Mouse (Mus musculus) embryo, embryonic 11 days (tissue): ENCODE results near the gene Tmub1.

Source experiments
- DNase-seq: peaks from one replicate; pipeline ENCODE4 v3.0.0-alpha.2; 2015

Tmub1 gene

DNA sequence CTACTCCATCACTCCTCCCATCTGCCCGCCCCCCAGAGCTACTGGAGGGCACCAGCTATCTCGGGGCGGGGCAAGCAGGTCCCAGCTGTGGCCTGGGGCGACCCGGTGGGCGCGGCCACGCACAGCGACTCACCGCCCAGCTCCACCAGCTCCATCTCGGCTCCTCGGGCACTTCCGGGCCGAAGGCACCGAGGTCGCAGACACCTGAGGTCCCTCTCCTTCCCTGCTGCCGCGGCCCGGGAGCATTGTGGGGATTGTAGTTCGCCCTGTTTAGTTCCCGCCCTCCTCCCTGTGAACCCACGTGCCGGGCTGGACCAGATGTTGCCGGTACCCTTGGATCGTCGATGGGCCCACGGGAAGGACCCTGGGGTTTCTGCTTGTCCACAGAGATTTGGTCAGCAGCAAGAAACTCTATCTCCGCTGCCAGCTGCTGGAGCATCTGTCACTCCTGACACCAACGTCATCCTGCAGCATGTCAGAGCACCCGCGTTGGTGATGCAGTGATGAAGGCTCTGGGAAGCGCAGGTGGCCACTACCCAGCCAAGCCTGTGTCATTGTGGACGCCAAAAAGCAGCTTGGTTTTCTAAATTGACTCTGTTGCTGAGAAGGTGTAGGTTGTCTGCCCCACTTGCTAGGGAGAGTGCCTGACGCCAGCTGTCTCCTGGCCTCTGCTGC lies at the start of gene Tmub1:
Tmub1 (minus strand) TSS at position 231 of the 675 bp plus-strand sequence.
- DNase-seq, result peak; percentile 87

DNA sequence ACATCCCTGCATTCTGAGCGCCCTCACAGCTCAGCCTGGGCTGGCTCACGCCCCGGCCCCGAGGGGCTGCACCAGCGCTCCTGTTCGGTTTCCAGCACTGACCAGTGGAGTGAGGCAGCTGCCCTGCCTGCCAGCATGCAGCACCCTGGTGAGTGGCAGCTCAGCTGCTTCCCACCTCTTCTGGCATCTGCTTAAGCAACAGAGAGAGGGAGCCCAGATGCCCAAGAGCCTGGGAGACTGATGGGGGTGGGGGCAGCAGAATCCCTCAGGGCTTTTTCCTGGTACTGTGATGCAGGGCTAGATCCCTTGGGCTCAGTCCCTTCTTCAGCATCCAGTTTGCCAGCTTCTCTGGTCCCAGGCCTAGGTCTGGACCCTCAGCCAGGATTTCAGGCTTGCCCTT lies 49.1 kb upstream of the Tmub1 start:
- DNase-seq, result no peak

DNA sequence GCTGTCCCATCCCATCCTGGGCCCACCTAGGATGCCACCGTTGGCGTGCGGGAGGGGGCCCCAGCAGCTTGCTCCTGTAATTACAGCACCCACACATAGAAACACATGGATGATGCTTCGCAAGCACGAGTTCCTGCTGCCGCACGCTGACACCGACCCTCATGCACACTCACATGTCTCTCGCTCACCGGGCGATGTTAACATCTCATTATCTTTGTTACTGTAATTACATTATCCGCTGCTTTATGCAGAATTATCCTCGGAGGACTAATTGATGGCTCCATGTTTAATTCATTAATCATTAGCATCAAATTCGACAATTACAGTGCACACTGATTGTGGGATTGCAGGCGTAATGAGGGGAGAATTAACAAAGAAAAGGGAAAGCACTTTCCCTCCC lies 47.4 kb upstream of the Tmub1 start:
- DNase-seq, result no peak

DNA sequence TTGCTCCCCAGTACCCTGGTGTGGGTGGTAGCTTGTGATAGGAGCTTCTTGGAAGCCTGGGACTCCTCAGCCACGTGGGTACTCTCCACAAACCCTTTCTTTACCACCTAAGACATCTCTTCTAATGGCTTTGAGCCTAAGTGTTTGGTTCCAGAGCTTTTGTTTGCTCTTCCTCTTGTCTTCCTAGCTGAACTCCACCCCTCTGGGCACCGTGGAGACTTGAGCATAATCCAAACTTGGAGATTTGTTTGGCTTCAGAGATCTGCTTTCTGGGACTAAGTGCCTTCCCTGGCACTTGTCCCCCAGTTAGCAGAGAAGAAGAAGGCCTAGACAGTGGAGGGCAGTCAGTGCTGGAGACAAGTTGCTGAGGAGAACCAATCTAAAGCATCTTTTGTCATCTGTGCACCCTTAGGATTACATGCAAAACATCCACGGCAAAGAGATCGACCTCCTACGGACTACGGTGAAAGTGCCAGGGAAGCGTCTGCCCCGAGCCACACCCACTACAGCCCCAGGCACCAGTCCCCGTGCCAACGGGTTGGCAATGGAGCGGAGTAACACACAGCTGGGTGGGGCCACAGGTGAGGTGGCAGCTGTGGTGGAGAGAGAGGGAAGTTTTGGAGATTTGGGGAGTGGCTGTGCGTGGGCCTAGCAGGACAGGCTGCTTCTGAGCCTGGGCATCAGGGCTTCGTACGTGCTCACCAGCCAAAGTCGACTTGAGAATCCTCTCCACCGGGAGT lies 45.1 kb upstream of the Tmub1 start:
- DNase-seq, result no peak

DNA sequence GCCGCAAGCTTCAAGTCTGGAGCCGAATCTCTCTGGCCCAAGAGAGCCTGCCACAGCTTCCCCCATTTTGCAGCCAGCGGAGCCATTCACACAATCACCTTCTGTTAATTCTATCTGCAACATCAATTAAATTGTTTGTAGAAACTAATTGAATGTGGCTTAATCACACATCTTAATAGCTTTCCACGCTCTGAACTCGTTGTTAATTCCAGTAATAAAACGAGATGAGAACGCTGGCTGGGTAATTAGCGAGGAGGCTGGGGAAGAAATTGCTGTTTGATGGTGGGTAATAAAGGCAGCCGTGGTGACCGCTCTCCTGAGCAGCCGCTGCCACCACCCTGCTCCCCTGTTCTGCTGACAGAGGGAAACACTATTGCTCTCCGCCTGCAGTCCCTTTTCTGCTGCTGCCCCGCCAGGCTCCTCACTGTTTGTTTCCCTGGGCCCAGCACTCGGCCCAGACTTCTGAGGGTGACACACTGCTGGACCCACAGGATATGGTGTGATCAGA lies 42.8 kb upstream of the Tmub1 start:
- no peak for DNase-seq

DNA sequence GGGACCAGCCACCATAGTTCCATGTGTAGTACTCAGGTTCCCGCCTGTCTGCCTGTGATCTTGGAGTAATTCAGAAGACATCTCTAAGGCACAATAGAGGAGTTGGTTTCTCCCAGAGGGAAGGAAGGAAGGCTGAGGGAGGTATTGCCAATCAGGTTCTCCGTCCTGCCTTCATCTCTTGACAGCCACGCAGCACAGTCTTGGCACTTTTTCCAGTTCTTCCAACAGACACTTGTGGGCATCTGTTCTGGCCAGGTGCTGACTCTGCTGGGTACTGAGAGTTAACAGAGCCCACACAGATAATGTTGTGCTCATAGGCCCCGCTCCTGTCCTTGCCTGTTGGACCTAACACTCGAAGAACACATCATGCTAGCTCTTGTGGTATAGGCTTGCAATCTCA lies 39.1 kb upstream of the Tmub1 start:
- DNase-seq, result no peak

DNA sequence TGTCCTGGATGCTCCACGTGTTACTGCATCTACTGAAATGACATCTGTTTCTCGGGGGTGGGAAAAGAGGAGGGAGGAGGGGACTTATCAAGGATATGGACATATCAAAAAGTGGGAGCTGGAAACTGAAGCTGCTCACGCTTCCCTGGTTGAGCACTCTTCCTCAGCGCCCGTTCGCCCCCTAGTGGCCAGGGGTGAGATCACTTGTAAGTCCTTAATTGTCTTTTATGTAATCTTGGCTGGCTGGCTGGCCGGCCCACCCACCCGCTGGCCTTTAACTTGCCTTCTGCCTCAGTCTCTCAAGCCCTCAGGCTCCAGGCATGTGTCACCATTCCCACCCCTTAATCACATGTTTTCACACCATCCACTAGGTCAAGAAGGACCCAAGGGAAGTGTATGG lies 38.4 kb upstream of the Tmub1 start:
- DNase-seq, result peak; percentile 90

DNA sequence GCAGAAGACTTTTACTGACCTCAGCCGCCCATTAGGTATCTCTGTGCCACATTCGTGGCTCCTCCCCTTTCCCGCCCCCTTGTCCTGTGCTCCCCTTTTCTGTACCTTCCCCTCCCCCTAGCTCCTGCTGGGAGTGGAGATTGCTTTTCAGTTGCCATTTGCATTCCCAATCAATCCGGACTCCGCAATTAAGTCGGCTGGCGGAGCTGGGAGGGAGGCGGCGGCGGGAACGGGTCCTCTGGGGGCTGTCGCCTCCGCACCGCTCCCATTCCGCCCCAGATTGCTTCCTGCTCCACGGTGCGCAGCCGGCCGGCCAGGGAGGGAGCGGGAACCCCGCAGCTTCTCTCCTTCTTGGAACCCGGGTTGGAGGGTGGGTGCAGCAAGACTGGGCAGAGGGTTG lies 37.3 kb upstream of the Tmub1 start:
- peak; percentile 50 for DNase-seq

DNA sequence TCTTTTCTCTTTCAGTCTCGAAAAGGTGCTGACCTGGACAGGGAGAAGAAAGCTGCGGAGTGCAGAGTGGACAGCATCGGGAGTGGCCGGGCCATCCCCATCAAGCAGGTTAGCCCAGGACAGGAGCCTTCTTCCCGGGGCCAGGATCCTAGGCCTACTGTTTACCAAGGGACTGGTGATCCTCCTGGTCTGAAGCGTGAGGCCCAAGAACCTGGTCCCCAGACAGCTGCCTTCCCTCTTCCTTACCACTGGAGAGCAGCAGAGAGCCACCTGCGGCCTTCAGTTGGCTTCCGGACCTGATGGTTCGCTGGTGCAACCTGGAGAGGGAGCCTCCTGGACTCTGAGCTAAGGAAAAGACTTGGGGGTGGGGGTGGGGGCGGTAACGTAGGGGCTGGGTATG lies 35.7 kb upstream of the Tmub1 start:
- DNase-seq, result peak; percentile 84

DNA sequence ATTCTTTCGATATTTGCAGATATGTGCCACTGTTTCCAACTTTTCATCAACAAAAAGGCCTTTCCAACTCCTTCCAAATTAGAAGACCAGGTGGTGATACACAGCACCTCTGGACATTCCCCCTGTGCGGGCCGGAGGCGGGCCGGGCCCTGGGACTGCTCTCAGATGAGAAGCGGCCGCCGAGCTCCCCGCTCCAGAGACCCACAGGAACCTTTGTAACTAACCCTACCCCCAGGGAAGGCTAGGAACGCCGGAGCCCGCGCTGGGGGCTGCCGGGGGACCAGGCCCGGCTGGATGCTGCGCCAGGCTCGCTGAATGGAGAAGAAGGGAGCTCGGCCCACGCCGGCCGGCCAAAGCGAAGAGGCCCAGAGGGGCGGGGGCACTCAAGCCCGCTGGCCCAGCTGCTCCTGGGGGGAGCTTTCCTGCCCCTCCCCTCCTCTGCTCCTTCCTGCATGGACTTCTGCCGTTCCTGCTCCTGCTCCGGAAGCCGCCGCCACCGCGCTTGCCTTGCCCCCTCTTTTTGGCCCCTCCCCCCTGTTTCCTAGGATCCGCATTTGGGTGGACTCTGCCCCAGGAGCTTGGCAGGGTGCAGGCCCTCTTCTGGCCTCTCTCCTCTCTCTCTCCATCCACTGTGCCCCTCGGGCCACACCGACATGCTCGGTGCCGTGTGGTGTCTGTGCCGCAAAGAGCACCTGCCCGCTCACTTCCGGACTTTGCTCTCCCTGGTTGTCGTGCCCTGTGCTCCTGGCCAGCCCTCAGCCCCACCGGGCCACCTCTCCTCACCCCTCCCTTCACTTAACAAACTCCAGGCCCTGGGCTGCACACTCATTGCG lies 34.8 kb upstream of the Tmub1 start:
- peak; percentile 46 for DNase-seq

DNA sequence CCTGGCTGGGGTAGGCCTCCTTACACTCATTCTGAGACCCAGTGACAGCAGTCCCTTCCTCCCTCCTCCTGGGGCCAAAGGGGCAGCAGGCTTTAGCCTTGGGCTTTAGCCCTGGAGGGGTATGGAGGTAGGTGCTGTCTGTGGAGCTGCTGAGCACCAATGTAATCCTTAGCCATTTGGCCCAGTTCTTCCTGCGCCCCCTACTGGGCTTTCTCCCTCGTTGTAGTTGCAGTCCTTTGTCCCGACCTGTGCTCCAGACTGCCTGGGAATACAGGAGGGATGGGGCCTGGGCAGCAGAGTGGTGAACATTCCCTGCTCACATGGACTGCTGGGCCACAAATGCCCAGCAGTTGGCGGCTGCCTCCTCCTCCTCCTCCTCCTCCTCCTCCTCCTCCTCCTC lies 34.0 kb upstream of the Tmub1 start:
- peak; percentile 86 for DNase-seq

DNA sequence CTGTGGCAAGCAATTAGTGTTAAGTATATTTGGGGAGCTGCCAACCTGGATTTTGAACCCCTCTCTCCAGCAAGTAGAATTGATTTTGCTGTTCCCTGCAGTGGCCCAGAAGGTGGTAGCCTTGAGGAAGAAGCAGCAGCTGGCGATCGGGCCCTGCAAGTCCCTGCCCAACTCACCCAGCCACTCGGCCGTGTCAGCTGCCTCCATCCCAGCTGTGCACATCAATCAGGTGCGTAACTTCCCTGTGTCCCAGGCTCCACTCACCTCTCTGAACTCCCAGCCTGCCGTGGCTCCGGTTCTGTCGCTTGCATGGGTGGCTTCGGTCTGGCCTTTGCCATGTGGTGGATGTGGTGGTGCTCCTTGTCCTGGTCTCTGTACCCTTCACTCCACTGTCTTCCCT lies 30.3 kb upstream of the Tmub1 start:
- DNase-seq, result no peak

DNA sequence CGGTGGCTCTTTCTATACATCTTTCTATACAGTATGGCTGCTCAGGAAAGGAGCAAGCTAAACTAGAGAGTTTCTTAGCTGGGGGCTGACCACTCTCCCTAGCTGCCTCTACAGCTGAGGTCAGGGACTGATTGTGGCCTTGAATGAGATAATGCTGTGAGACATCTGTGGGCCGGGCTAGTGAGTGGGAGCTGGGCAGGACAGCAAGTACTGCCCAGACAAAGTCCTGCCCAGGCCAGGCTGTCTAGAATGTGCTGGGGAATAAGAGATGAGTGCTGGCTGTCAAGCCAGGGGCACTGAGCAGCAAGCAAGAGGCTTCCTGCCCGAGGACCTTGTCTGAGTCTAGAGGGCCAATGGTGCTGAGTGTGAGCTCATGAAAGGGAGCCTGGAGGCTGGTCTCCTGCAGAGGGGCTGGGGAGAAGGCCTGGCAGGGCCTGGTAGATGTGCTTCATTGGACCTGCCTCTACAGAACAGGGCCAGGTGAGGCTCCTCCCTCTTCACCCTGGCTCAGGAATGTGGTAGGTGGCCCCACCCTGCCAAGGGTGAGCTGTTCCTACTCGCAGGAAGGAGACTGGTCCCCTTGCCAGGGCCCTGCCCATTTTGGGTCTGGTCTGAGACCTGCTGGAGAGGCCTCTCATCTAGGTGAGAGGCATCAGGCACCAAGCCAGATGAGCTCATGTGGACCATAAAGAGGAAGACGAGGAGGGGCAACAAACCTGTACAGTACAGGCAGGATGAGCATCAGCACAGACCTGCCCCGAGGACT lies 28.0 kb upstream of the Tmub1 start:
- DNase-seq, result no peak

DNA sequence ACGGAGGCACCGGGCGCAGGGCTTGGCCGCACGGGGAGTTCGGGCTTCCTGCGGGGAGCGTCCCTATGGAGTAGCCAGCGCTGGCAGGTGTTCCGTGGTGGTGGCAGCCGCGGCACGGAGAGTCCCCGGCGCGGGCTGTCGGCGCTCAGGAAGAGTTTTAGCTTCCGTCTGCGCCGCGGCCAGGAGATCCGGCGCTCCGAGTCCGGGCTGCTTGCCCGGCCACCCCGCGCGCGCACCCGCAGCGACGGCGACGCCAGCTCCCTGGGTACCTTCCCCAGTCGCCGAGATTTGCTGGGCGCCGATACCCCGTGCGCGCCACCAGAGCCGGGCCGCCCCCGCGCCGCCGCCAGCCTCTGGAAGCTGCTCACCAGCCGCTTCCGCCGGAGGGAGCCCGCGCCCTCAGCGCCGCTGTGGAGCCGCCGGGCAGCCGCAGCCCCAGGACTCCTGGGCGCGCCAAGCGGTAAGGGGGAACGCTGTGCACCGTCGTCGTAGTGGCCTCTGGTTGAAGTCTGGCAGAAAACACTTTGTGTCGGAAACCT lies 27.1 kb upstream of the Tmub1 start:
- peak; percentile 75 for DNase-seq

DNA sequence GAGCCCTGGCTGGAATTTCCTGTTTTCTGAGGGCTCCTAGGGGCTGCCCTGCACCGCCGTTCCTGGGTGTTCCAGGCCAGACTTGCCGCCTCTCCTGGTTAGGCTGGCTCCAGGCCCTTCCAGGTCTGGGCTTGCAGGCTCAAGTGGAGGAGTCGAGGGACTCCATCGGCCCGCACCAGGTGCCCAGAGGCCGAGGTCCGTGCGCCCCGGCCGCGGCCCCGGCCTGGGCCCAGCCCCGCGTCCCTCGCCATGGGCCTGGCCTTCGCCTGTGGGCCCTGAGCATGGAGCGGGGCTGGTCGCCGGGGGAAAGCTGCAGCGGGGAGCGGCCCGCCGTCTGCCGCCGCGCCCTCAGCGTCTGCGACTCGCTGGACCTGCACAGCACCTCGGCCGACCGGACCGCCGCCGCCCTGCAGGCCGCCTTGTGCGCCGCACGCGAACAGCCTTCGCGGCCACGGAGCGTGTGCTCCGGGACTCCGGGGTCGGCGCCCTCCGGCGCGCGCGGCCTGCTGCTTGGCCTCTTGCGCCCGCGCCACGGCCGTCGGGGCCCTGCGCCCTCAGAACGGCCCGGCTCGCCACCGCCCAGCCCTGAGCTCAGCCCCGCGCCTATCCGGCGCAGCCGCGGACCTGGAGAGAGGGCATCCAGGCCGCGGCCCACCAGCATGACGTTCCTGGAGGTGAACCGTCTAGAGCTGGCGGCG lies 26.5 kb upstream of the Tmub1 start:
- peak; percentile 58 for DNase-seq

DNA sequence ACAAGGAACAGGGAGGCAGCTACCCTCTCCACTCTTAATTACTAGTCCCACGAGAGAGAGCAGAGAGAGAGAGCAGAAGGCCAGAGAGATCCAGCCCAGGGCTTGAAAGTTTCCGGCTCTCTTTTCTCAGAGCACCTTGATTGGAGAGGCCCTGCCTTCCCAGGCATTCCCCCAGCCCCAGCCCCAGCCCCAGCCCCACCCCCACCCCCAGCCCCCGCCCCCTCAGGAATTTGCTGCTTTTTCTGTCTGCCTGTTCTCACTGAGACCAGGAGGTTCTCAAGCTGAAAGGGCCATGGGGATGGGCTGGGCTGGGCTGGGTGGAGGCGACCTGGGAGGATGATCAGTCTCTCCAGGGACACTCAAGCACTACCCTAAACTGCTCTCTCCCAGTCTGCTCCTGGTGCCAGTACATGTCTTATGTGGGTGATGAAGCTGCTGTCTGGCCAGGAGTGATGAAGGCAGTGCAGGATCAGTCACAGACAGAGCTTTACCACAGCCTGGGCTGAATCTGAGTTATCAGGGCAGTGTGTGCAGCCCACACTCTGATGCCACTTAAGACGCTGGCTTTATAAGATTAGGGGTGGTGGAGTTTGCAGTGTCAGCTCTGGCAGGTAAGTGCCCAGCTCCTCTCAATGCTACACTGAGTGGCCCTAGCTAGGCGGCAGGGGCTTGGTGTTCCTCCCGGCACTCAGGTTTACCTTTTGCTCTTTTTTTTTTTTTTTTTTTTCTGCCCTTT lies 25.4 kb upstream of the Tmub1 start:
- DNase-seq, result peak; percentile 51

DNA sequence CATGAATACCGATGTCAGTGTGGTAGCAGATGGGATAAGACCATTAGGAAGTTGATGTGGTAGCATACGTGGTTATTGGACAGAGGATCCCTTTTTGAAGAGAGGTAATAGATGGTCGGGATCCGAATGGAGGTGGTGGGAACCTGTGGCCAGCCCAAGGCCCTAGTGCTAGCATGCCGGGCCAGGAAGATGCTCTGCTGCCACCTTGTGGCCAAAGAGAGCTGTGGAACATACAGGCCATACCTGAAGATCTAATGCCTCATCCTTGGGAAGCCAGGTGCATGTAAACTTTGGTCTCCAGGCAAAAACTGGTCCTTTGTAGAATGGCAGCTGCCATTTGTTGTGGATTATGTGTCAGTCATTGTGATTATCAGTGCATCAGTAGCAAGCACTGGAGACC lies 22.9 kb upstream of the Tmub1 start:
- peak; percentile 88 for DNase-seq

DNA sequence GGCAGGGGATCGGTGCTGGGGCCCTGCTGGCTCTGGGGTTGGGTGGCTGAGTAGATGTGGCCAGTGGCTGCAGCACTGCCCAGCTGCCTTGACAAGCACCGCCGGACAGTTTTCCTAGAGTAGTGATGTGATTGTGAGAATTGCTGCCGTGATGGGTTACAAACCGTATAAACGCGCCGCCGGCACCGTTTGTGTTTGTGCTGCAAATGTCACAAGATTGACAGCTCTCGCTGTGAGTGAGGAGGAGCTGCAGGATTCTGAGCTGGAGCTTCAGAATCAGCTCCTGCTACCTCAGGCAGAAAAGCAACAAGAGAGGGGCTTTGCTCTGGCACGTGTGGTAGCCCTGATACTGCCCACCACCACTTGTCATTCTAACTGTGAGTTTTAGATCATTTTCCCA lies 19.1 kb upstream of the Tmub1 start:
- DNase-seq, result no peak

DNA sequence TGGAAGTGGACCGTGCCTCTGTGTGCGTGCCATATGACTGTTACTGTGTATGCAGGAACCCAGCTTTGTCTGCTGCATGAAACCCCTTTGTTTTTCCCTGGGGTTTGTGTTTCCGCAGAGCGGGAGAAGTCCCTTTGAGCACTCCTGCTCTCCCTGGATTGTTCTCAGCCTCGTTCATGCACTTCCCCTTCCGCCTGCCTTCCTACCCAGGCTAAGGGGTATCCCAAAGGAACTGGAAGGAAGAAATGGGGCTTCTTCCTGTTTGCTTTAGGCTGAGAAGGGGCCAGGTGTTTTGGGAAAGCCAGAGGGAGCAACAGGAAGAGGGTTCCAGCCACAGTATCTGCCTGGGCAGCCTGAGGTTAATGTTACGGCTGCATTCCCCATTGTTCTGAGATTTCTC lies 8.0 kb upstream of the Tmub1 start:
- DNase-seq, result no peak

DNA sequence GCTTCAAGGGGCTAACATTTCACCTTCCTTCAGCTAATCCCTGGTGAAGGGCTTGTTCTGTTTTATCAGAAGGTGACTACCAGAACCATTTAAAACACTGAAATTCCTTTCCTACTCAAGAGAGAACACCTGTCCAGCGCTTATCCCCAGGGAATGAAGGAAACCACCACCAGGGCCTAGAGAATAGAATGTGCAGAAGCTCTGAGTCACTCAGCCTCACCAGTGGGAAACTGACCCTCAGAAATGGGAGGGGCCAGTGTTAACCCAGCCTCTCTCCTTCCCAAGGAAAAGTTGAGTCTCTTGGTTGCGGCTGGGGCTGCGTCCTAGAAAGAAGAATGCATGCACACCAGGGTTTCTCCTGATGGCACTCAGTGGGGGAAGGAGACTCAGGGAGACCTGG lies 7.4 kb upstream of the Tmub1 start:
- no peak for DNase-seq

DNA sequence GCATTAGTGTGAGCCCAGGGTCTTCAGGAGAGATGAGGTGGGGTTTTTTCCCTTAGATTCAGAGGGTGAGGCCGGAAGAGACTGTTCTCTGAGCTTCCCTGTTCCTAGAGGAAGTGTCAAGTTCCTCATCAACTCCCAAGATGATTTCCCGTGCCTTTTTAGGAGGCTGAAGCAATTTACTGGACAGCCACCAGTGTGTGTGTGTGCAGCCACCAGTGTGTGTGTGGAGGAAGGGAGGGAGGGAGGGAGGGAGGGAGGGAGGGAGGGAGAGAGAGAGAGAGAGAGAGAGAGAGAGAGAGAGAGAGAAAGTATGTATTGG lies 6.3 kb upstream of the Tmub1 start:
- DNase-seq, result no peak
